Mouse (Mus musculus) urinary bladder, postnatal 36 days (tissue): ENCODE results near the gene Kcna7.
A peak's percentile ranks its signal among the peaks of the same experiment; 100 is the strongest.

Experiments used
- DNase-seq, 2 experiments: peaks; one replicate each; pipeline ENCODE4 v3.0.0; 2022; ENCODE audit warnings: low spot score in 2 of 2, mixed read lengths in 1 of 2

Gene Kcna7

DNA sequence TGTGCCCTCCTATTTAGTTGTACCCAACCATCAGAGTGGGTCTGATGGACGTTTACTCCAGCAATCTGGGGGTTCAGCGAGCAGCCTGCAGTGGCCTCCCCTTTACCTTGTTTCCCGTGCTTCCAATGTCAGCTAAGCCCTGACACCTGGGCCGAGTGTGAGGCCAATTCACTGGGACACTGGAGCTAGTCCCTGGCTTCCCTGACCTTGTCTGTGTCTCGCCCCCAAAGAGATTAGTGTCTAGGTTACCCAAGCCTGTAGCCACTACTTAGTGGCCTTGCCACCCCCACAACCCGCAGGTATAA lies 15.1 kb downstream of the Kcna7 start, which contains the start of gene Lhb:
Lhb (plus strand) TSS at position 206 of the 305 bp plus-strand sequence.
- no peak for DNase-seq

DNA sequence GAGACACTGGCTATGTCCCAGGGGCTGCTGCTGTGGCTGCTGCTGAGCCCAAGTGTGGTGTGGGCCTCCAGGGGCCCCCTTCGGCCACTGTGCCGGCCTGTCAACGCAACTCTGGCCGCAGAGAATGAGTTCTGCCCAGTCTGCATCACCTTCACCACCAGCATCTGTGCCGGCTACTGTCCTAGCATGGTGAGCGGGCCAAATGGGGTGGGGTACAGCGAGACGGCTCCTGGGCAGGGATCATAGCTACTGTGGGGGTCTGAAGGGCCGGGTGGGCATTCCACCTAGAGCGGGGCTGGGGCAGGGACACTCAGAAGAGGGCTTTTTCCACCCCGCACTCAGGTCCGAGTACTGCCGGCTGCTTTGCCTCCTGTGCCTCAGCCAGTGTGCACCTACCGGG lies 15.7 kb downstream of the Kcna7 start:
- DNase-seq = no peak

DNA sequence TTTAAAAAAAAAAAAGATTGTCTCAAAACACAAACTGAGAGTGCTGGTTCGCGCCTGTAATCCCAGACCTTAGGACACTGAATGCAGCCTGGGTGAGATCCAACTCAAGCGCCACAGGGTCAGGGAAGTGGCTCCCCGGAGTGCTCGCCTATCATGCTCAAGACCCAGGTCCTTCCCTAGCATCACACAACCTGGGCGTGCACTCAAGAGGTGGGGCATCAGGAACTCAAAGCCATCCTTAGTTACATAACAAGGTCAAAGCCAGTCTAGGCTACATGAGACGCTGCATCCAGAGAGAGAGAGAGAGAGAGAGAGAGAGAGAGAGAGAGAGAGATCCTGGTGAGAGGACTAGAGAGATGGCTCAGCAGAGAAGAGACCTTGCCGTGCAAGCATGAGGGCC lies 21.1 kb downstream of the Kcna7 start:
- no peak for DNase-seq

DNA sequence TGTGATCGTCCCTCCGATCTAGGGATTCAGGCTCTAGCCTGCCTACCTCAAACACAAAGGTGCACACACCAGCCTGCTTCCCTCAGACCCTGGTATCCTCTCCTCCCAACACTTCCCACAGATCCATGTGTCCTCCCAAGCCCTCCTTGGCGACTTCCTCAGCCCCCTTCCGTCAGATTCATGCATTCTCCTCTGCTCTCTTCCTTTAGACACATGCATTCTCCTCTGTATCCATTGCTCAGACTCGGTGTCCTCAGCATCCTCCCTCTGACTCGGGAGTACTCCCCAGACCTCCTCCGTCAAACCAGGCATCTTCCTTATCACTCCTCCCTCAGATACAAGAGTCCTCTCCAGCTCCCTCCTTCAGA lies 28.4 kb downstream of the Kcna7 start:
- DNase-seq = no peak

DNA sequence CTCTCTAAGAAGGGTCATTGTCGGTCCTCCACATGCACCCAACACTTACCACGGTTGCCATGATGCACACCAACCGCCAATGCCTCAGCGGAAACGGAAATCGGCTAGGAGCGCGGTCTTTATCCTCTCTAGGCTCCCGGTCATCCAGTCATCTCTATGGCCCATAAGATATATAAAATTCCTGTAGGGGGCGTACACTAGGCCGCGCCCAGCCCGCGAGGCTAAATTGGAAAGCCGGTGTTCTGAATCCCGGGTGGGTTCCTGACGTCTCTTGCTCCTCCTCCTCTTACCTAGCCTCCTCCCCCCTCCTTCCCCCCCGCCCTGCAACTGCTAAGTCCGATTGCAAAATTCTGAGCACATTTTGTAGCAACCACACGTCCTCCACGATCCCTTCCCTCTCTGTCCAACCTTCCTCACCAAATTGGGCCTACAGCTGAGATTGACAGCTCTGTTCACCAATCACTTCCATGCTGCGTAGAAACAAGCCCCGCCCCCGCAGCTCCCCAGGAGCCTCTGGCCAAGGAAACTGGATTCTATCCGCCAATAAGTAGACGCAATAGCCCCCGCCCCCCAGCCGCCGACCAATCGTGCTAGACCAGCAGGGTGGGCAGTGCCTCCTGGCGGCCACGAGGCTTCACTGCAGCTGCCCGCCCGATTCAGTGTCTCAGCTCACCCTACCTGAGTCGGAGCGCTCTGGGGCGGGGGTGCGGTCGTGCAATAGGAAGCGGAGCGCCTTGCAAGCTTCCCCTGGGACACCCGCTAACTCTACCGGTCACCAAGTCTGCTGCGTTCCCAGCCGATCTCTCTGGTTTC lies 29.0 kb downstream of the Kcna7 start, which contains the start of gene Gys1:
Gys1 (plus strand) TSS at position 642 of the 813 bp plus-strand sequence.
- peak; percentile 100 for DNase-seq

DNA sequence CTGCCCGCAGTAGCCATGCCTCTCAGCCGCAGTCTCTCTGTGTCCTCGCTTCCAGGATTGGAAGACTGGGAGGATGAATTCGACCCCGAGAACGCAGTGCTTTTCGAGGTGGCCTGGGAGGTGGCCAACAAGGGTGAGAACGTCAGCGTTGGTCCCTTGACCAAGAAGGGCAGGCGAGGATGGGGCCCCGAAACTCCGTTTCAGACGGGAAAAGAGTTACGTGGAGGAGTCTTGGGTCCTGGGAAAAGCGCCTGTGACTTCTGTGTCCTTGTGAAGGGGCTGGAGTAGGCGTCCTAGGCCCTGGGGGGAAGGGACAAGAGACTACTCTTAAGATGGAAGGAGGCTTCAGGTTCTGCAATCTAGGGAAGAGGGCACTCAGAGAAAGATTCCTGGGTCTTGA lies 29.6 kb downstream of the Kcna7 start:
- DNase-seq = no peak

DNA sequence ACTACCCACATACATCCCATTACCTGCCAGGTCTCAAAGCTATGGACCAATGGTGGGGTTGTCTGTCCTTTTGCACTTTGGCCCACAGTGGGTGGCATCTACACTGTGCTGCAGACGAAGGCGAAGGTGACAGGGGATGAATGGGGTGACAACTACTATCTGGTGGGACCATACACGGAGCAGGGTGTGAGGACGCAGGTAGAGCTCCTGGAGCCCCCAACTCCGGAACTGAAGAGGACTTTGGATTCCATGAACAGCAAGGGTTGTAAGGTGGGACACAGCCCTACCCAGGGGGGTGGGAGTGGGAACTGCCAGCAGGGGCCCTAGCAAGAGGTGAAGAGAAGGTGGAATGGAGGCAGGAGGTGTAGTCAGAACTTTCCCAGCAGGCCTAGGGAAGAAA lies 31.0 kb downstream of the Kcna7 start:
- DNase-seq = no peak

DNA sequence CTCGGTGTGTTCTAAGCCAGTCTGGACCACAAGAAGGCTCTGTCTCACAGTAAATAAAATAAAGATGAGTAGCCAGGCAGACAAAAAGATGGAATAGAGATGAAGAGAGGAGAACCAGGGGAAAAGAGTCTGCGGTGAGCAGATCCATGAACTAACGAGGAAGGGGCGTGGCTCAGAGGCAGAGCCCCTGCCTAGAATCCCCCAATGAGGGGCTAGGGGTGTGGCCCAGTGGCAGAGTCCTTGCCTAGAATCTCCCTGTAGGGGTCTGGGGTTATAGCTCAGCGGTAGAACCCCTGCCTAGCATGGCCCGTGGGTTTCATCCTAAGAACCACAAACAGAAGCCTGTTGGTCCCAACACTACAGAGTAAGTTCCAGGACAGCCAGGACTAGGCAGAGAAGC lies 31.6 kb downstream of the Kcna7 start:
- DNase-seq = no peak

DNA sequence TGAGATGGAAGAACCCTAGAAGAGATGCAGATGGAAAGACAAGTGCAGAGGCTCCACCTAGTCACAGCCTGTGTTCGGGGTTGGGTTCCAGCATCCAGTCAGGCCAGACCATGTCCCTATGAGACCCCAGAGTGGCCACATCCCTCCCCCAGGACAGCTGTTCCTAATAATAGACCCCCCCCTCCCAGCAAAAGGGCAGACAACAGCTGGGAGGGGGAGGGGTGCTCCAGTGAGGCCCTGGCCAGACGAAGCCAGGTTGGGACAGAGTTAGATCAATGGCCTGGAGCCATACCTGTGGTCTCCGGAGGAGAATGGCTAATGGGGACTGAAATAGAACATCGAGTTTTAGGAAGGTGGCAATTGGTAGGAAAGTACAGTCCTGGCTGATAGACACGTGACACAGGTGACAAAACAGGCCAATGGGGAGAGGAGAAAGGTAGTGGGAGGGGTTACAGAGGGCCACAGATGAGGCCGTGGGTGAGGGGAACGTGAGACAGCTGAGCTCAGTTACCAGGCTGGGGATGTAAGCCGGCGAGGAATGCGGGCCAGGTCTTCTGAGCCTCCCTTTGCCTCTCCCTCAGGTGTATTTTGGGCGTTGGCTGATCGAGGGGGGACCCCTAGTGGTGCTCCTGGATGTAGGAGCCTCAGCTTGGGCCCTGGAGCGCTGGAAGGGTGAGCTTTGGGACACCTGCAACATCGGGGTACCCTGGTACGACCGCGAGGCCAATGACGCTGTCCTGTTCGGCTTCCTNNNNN lies 32.2 kb downstream of the Kcna7 start, which contains the start of gene Ruvbl2:
Ruvbl2 (minus strand) TSS at position 576 of the 756 bp plus-strand sequence.
- DNase-seq = no peak

DNA sequence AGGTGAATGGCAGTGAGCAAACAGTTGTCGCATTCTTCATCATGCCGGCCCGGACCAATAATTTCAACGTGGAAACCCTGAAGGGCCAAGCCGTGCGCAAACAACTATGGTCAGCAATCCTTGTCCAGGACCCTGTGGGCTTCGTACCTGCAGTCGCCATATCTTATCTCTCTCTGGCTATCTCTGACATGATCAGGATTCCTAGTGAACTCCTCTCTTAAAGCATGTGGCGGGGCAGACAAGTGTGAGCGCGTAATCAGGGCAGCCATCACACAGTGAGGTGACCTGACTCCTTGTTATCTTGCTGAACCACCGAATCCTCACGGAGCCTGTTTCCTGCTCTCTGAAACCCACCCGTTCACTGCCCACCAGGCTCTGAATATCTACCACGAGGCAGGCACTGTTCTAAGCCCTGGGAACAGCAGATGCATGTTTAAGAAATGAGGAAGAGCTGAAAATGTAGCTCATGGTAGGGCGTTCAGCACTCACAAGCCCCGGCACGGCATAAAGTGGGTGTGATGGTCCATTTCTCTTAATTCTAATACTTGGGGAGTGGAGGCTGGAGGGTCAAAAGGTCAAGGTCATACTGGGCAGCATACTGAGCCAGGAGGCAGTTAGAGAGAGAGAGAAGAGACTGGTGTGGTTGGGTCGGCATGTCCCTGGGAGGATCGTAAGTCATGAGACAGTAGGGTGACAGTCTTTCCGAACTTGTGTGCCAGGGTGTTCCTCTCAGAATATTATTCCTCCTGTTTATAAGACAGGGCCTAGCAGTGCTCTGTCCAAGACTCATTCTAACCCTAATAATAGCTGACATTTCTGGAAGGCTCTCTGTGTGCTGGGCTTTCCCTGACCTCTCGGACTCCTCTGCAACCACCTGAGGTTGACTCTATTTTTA lies 38.3 kb downstream of the Kcna7 start:
- no peak for DNase-seq

DNA sequence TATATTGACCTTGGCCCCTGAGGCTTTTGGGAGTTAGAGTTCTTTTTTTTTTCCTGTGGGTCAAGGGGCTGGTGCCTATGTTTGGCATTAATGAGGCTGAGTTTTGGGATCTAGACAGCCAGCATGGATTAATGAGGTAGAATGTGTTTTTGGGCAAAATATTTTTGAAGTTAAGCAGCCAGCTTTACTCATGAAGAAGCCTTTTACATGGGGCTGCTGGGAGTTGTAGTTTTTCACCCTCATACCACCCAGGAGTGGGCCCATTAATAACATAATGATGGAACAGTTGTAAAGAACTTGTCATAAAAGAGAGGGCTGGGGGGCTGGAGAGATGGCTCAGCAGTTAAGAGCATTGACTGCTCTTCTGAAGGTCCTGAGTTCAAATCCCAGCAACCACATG lies 41.1 kb downstream of the Kcna7 start:
- DNase-seq = no peak

DNA sequence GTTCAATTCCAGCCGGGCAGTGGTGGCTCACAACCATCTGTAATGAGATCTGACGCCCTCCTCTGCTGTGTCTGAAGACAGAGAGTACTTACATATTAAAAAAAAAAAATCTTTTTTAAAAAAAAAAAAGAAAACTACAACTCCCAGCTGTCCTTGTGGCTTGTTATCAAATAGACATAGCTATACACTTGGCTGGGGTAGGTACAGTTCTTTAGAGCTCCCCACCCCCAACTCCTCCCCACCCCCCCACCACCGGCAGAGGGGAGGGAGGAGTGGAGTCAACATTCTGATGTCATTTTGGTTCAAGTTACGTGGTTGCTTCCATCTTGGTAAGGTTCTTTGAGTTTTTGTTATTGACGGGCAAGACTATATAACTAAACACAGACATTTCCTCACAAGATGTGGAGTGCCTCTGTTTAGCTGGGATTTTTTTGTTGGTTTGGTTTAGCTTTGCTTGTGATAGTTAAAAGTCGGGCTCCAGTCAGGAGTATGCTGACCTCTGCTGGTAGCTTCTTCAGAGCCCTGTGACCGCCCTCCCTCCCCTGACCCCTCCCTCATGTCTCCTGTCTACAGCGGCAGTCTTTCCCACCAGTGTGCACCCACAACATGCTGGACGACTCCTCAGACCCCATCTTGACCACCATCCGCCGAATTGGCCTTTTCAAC lies 42.0 kb downstream of the Kcna7 start:
- DNase-seq = no peak

DNA sequence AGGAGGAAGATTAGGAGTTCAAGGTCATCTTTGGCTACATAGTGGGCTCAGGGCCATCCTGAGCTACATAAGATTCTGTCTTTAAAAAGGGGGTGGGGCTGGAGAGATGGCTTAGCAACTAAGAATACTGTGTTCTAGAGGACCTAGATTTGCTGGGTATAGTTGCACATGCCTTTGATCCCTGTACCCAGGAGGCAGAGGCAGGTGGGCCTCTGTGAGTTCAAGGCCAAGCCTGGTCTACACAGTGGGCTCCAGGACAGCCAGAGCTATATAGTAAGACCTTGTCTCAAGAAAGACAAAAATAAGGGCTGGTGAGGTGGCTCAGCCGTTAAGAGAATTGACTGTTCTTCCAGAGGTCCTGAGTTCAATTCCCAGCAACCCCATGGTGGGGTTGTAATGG lies 44.5 kb downstream of the Kcna7 start:
- no peak for DNase-seq

DNA sequence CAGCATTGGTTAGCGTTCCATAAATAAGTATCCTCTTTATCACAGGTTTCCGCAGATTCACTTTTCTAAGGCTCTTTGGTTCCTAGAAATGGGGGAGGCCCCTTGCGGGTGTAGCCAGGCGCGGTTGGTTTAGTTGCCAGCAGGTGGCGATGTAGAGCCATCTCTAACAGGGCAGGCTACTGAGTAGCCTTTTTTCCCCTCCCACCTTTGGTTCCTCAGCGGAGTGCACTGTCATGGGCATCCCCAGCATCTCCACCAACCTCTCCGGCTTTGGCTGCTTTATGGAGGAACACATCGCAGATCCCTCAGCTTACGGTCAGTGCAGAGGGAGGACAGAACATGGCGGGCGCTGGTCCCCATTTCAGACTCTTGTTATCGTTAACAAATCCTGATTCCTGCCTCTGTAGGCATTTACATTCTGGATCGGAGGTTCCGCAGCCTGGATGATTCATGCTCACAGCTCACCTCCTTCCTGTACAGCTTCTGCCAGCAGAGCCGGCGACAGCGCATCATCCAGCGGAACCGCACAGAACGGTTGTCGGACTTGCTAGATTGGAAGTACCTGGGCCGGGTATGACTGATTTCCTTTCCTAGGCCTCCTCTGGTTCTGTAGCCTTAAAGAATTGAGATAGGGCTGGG lies 46.0 kb downstream of the Kcna7 start:
- peak in 1 of 2 experiments; percentile 77 for DNase-seq

DNA sequence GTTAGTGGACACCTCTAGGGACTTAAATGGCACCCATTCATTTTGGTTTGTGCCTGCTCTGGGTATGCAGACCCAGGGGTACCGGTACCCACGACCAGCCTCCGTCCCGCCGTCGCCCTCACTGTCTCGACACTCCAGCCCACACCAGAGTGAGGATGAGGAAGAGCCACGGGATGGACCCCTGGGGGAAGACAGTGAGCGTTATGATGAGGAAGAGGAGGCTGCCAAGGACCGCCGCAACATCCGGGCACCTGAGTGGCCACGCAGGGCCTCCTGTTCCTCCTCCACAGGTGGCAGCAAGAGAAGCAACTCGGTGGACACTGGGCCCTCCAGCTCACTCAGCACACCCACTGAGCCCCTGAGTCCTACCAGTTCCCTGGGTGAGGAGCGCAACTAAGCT lies 49.5 kb downstream of the Kcna7 start:
- no peak for DNase-seq

DNA sequence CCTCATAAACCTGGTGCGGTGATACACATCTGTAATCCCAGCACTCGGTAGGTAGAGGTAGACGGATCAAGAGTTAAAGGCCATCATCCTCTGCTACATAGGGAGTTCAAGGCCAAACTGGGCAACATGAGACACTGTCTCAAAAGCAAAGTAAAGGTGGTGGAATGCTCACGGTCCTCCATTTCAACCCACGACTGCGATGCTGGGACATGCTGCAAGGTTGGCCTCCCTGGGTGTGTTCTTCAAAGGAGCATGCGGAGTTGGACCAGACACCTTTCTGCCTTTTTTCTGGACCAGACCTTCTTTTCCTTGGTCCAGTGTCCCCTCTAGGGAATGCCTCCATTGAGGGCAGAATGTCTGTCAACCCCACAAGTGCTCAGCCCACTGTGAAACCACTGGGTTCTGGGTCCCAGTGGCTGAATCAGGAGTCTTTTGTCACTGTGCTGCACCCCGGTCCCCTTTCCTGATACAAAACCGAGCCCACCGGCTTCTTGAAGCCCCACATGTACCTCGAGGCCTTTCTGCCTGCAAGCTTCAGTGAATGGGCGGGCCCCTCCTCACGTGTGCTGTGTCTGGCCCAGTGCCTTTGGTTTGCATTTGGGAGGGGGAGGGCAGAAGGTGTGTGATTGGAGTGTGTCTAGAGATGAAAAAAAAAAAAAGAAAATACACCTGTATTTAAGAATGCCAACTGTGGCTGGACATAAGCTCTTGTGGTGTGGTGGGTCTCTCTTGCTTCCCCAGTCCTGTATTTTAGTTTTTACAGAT lies 50.7 kb downstream of the Kcna7 start:
- DNase-seq = no peak

DNA sequence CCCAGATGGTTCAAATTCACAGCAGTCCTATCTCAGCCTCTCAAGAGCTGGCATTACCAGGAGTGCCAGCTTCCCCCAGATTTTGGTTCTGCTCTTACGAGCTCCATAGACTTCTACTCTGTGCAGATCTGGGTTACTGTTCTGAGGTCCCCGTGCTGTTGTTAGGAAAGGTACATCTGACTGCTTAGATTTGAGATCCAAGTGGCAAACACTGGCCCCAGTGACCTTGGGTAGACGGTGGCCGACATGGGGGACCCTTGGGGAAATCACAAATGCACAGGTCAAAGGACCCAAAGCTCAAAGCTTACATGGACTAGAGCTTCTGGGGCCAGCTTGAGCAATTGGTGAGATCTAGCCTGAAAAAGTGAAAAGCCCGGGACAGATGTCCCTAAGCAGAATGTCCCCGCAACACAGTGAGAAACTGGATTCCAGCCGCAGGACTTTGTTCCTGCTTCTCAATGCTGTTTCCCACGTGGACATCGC lies 51.3 kb downstream of the Kcna7 start:
- DNase-seq = no peak

DNA sequence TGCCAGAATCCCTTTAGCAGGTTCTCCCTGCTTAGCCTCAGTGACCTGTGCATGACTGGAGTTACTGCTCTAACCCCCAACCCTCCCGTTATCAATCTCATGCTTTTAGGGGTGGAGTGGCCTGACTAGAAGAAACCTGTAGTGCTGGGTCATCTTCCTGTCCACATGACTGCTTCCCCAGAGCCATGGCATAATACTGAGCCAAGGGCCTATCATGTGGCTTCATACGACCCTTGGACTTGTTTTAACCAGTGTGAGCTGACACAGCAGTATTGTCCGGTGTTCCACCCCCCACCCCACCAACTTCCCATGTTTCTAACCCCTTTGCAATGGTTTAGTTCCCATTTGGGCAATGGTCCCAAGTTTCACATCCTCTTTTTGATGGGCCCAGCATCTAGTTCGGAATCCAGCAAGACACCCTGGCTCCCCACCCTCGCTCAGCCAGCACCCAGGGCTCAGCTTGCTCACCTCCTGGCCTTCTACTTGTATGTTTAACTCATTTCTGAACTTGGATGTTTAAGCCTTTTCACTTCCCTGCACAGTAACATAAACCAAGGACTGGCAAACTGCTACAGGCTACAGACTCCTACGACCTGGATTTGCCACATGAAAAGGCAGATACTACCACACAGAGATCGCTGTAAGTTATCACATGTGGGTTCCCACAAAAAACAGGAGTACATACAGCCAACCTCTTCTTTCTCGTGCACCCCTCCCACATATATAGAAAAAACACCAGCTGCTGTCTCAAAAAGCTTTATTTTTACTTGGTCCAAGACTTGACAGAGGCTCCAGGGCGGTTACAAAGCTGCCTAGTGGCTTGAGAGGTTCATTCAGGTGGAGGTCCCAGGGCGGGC lies 52.0 kb downstream of the Kcna7 start:
- DNase-seq = peak in 1 of 2 experiments; percentile 51
